Mouse (Mus musculus) lung, postnatal 25 days (tissue): ENCODE measurements around the gene Cnot8.

ENCODE experiments used
- DNase-seq: peaks from one replicate; pipeline ENCODE4 v3.0.0; 2022; ENCODE audit warnings: low spot score

Cnot8 gene

GRCm38 (mm10) chr11:58167822-58168166 lies 63.8 kb downstream of the Cnot8 start:
- DNase-seq: no peak
